Mouse (Mus musculus) neural tube, embryonic 14.5 days (tissue): Measurements from ENCODE around the gene Atp8a1. TPM values are rescaled to one million over a fixed set of nuclear protein-coding genes. Genes with fewer than 3 reads are reported as not detected.
A peak's percentile ranks its signal among the peaks of the same experiment; 100 is the strongest.

ENCODE experiments used
- ATAC-seq: fragments of 200-750 bp; cut with Nextera tagmentation; 2 replicates; pipeline ENCODE4 v1.8.0; 2017; ENCODE audit warnings: low read depth, mild to moderate bottlenecking, moderate TSS enrichment, moderate library complexity
- H3K27ac ChIP-seq: fragments of 300-500 bp; sonication (generic); 2 replicates; pipeline ENCODE4 v1.5.1; 2014; ENCODE audit warnings: low read depth, mild to moderate bottlenecking, control low read depth, low read length, moderate library complexity, mixed read lengths
- H3K27me3 ChIP-seq: fragments of 300-500 bp; sonication (generic); 2 replicates; pipeline ENCODE4 v1.6.1; 2014; ENCODE audit warnings: low read length; ENCODE audit not compliant: control insufficient read depth, insufficient read depth
- H3K36me3 ChIP-seq: fragments of 300-500 bp; sonication (generic); 2 replicates; pipeline ENCODE4 v1.6.1; 2014; ENCODE audit warnings: low read length, mixed read lengths; ENCODE audit not compliant: control insufficient read depth, insufficient read depth
- H3K4me1 ChIP-seq: fragments of 300-500 bp; sonication (generic); 2 replicates; pipeline ENCODE4 v1.6.1; 2014; ENCODE audit warnings: low read length; ENCODE audit not compliant: control insufficient read depth, insufficient read depth
- H3K4me2 ChIP-seq: fragments of 300-500 bp; sonication (generic); 2 replicates; pipeline ENCODE4 v1.6.1; 2014; ENCODE audit warnings: mild to moderate bottlenecking, low read depth, low read length, control low read depth
- H3K4me3 ChIP-seq: fragments of 300-500 bp; sonication (generic); 2 replicates; pipeline ENCODE4 v1.5.1; 2014; ENCODE audit warnings: low read depth, low read length, control low read depth, mixed read lengths
- H3K9ac ChIP-seq: fragments of 300-500 bp; sonication (generic); replicated peaks from 2 replicates; pipeline ENCODE4 v1.6.1; 2014; ENCODE audit warnings: low read depth, mild to moderate bottlenecking, control low read depth, low read length, mixed read lengths
- H3K9me3 ChIP-seq: fragments of 300-500 bp; sonication (generic); 2 replicates; pipeline ENCODE4 v1.6.1; 2016; ENCODE audit warnings: low read length; ENCODE audit not compliant: control insufficient read depth
- WGBS: fragments of 180-500 bp; shearing (Covaris S2); extraction: QIAGEN DNeasy Blood & Tissue Kit; methylation state at CpG from one replicate; pipeline ENCODE4 v1.1.7; 2014; 5-methylcytosine and 5-hydroxymethylcytosine counted together
- polyA plus RNA-seq: library from polyadenylated mRNA; unstranded; fragments of >200 nt; fragmentation: Nextera tagmentation; extraction: Ambion mirVana; gene quantifications from 2 replicates; pipeline ENCODE4 v1.2.1, GENCODE M21; 2014

Atp8a1 gene
- polyA plus RNA-seq, 1 experiment from 2014 or later = 72.6 TPM

DNA sequence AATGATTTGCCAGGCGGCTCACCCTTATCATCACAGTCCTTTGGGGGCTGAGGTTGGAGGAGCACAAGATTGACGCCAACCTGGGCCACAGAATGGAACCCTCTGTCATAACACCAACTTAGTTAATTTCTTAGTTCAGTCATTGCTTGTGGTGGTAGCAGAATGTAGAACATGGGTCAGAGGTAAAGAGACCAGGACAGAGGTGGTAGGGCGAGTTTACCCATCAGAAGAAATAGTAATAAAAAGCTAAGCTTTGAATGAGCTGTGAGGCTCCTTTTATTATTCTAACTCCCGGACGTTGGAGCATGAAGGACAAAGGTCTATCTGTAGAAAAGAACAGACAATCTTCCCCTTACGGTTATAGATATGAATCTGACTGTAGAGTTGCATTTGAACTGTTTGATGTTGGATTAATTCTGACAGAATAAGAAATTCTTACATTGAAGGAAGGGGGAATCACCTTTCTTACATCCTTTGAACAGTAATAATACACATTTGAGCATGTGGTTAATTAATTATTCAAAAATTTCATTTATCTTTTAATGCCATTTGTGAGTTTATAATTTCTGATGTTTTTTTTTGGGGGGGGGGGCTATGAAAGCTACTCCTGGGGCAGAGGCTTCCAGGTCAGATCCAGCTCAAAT is 7.9 kb upstream of the Atp8a1 start:
- H3K27ac ChIP-seq = no peak overlapping the region
- H3K9ac ChIP-seq = no peak overlapping the region
- no peaks in the 10 kb centered on the region for H3K36me3 ChIP-seq
- H3K4me1 ChIP-seq = no peaks in the 10 kb centered on the region
- H3K4me3 ChIP-seq = no peak overlapping the region
- no peaks in the 10 kb centered on the region for H3K27me3 ChIP-seq
- WGBS = 80% methylated on average over 6 of the region's 6 CpGs
- H3K9me3 ChIP-seq = no peaks in the 10 kb centered on the region
- no peak overlapping the region for H3K4me2 ChIP-seq
- ATAC-seq = no peak

- no peaks in the 10 kb centered on the region for H3K27me3 ChIP-seq
- H3K36me3 ChIP-seq = no peaks in the 10 kb centered on the region
- WGBS = 73% methylated on average over 2 of the region's 2 CpGs
- no peak for ATAC-seq
- no peaks in the 10 kb centered on the region for H3K9me3 ChIP-seq
- H3K4me3 ChIP-seq = no peak overlapping the region
- H3K4me1 ChIP-seq = peaks cover 3% of the 10 kb centered on the region; the same call in 1 of the 2 replicates
- H3K27ac ChIP-seq = no peak overlapping the region
- no peak overlapping the region for H3K9ac ChIP-seq
- no peak overlapping the region for H3K4me2 ChIP-seq
Observed at GRCm38 (mm10) chr5:67852860-67853259, 5.6 kb upstream of the Atp8a1 start.

DNA sequence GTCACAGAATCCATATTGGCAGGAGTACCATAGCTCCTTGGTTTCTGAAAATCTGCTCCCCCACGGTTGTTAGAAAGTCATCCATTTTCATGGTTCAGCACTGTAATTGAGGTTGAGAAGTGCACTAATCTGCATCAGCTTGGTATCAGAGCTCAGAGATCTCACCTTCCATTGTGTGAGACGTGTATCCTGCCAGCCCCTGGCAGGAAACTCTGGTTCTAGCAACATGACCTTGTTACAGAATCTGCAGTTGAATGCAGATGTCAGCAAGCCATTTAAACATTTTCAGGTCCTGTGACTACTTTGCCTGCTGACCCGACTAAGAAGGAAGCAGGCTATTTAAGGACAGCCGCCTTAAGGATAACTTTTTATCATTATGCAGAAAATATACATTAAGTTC is 2.2 kb upstream of the Atp8a1 start:
- no peak for ATAC-seq
- Histone ChIP-seq H3K27ac (no peak overlapping the region), H3K36me3 (no peaks in the 10 kb centered on the region), H3K27me3 (no peaks in the 10 kb centered on the region), H3K9ac (no peak overlapping the region), H3K9me3 (no peaks in the 10 kb centered on the region), H3K4me1 (peaks cover 22% of the 10 kb centered on the region; the same call in 1 of the 2 replicates), H3K4me3 (no peak overlapping the region), H3K4me2 (no peak overlapping the region; the same call in 1 of the 2 replicates)
- WGBS = 69% methylated on average over 4 of the region's 4 CpGs

DNA sequence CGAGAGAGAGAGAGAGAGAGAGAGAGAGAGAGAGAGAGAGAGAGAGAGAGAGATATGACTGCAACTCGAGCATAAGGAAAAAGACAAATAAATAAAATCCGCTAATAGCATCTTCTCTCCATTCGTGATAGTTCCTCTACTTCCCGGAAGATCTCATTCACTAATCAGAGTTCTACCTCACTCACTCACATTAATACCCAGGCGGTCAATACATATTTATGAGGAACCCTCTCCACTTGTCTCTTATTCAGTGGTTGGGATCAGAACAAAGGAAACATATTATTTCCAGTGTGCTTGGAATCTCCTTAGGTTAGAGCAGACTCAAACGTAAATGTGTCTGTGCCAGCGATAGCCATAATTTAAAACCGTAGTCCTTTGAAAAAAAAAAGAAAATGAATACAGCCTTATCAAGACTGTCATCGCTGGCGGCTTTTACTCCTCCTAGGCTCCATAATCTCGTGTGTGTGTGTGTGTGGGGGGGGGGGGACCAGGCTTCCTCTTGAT is 1.3 kb upstream of the Atp8a1 start:
- Histone ChIP-seq H3K27ac (peak overlapping the region; percentile 35; the same call in 1 of the 2 replicates), H3K9ac (no peak overlapping the region), H3K4me2 (peak overlapping the region; percentile 80), H3K27me3 (no peaks in the 10 kb centered on the region), H3K4me3 (no peak overlapping the region; the same call in 1 of the 2 replicates), H3K9me3 (no peaks in the 10 kb centered on the region), H3K4me1 (peaks cover 23% of the 10 kb centered on the region; the same call in 1 of the 2 replicates), H3K36me3 (no peaks in the 10 kb centered on the region)
- ATAC-seq = no peak
- 43% methylated on average over 12 of the region's 12 CpGs for WGBS

- under 1% methylated on average over 38 of the region's 39 CpGs for WGBS
- H3K36me3 ChIP-seq = no peaks in the 10 kb centered on the region
- peak overlapping the region; percentile 82 for H3K4me3 ChIP-seq
- no peaks in the 10 kb centered on the region for H3K9me3 ChIP-seq
- no peaks in the 10 kb centered on the region for H3K27me3 ChIP-seq
- H3K4me1 ChIP-seq = peaks cover 35% of the 10 kb centered on the region; the same call in 1 of the 2 replicates
- H3K4me2 ChIP-seq = peak overlapping the region; percentile 80
- peak overlapping the region; percentile 85 for H3K9ac ChIP-seq
- peak; percentile 2 for ATAC-seq
- H3K27ac ChIP-seq = peak overlapping the region; percentile 87
Observed at GRCm38 (mm10) chr5:67846361-67847224, 641 bp downstream of the Atp8a1 start.

DNA sequence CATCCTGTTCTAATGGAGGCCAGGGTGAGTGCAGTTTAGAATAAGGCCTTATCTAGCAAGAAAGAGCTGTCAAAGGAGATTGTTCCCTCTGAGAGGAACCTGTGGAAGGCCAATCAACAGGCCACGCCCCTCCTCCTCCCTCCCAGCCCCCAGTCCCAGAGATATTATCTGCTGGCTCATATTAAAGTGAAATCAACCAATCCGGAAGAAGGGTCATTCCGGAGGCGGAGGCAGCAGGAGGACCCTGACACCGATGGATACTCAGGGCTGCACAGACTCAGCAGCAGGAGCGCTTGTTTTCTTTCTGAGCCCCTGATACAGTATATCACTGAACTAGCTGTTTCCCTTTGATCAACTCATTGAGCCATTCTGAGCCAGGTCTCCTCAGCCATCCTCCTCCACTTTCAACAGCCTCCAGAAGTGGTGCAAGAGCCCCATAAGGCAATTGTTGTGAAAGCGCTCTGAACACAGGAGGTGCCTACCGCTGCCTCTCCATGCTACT is 2.0 kb downstream of the Atp8a1 start:
- Histone ChIP-seq H3K27ac (0 out of 2 replicates have a peak overlapping the region, but pooled peaks have one; percentile 16), H3K4me3 (peak overlapping the region; percentile 82), H3K4me1 (peaks cover 43% of the 10 kb centered on the region; the same call in 1 of the 2 replicates), H3K4me2 (peak overlapping the region; percentile 80), H3K9me3 (no peaks in the 10 kb centered on the region), H3K36me3 (no peaks in the 10 kb centered on the region), H3K27me3 (no peaks in the 10 kb centered on the region), H3K9ac (peak overlapping the region; percentile 1; the same call in 1 of the 2 replicates)
- 15% methylated on average over 8 of the region's 8 CpGs for WGBS
- no peak for ATAC-seq

DNA sequence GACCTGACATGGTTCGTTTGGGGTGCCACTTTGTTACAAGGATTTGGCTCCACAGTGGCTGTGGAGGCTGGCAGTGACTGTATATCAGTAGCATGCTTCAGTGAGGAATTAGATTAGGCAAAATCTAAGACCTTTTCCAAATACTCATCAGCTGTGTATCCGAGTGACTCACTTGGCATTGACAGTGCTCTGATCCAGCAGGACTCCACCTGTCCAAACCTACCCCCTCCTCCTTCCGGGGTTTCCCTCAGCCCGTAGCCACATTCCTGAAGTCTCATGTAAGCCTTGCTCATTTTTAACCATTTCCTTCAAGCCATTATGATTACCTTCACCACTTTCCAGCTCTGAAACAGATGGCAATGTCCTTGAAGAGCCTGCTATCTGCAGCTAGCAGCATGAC is 3.2 kb downstream of the Atp8a1 start:
- H3K9ac ChIP-seq = no peak overlapping the region
- H3K27me3 ChIP-seq = no peaks in the 10 kb centered on the region
- H3K4me3 ChIP-seq = no peak overlapping the region
- no peaks in the 10 kb centered on the region for H3K36me3 ChIP-seq
- 72% methylated on average over 4 of the region's 4 CpGs for WGBS
- H3K27ac ChIP-seq = no peak overlapping the region
- H3K4me2 ChIP-seq = peak overlapping the region; percentile 80; the same call in 1 of the 2 replicates
- H3K9me3 ChIP-seq = no peaks in the 10 kb centered on the region
- ATAC-seq = no peak
- peaks cover 43% of the 10 kb centered on the region; the same call in 1 of the 2 replicates for H3K4me1 ChIP-seq

GRCm38 (mm10) chr5:67842306-67842705 is 4.9 kb downstream of the Atp8a1 start:
- peak; percentile 25; the same call in 1 of the 2 replicates for ATAC-seq
- H3K4me1 ChIP-seq = peaks cover 39% of the 10 kb centered on the region; the same call in 1 of the 2 replicates
- WGBS = 7% methylated on average over 6 of the region's 6 CpGs

More at GRCm38 (mm10) chr5:67842306-67842705, 4.9 kb downstream of the Atp8a1 start:
- Histone ChIP-seq H3K36me3 (no peaks in the 10 kb centered on the region), H3K27ac (peak overlapping the region; percentile 62), H3K4me2 (peak overlapping the region; percentile 30; the same call in 1 of the 2 replicates), H3K9ac (0 out of 2 replicates have a peak overlapping the region, but pooled peaks have one; percentile 4), H3K4me3 (no peak overlapping the region), H3K27me3 (no peaks in the 10 kb centered on the region), H3K9me3 (no peaks in the 10 kb centered on the region)
